Mouse (Mus musculus): Measurements from ENCODE around the gene Usp24. TPM values are rescaled to one million over a fixed set of nuclear protein-coding genes. Genes with fewer than 3 reads are reported as not detected.

Gene Usp24
- total RNA-seq, 2 experiments from 2014 or later: 43.1 to 44.0 TPM

DNA sequence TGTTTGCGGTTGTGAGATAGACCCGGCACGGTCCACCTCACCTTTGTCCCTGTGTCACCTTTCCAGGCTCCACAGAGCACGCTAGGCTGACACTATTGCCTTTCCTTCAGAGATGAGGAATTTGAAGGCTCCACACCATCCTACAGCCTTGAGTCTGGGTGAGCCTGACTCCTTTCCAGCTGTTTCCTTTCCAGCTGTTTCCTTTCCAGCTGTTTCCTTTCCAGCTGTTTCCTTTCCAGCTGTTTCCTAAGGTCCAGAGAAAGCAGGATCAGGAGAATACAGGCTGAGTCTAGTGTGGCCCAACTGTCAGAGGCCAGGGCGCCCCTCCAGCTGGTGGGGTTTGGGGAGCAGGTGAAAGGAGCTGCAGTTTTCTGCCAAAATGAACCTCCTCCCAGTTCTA lies 154.9 kb downstream of the Usp24 start:
- no peak for DNase-seq (ENCODE audit: extremely low spot score in 1 of 2, low spot score in 2 of 2)
- no peak overlapping the region for H3K4me3 ChIP-seq
- no peak for TF ChIP-seq CTCF (IDR thresholded peaks at IDR 0.05)
- no peak overlapping the region for H3K27ac ChIP-seq
- intact Hi-C loops (cut with DNase I): loop anchor here (10.0 kb wide), 1 partner anchor 234 kb away; no protein-coding TSS in a partner anchor

DNA sequence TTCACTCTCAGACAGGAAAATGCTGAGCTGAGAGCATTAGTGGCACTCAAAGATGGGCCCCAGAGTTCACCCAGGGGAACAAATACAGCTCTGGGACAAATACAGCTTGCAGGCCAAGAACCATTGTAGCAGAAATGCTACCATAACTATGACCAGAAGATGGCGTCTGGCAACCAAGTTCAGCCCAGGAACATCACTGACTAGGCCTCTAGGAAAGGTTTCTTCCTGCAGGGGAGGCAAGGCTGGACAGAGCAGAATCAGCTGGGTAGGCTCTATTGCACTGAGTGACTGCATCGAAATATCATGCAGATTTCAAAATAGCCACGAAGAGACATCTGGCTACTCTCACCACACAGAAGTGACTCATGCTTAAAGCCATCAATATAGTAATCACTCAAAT lies 156.3 kb downstream of the Usp24 start:
- Histone ChIP-seq H3K4me3 (no peak overlapping the region), H3K27ac (no peak overlapping the region; the same call in 1 of the 2 replicates)
- peak; percentile 85 for TF ChIP-seq CTCF (IDR thresholded peaks at IDR 0.05)
- peak; percentile 70 to 71 for DNase-seq (ENCODE audit: extremely low spot score in 1 of 2, low spot score in 2 of 2)
- intact Hi-C loops (cut with DNase I): loop anchor here (10.0 kb wide), 1 partner anchor 232 kb away; no protein-coding TSS in a partner anchor

DNA sequence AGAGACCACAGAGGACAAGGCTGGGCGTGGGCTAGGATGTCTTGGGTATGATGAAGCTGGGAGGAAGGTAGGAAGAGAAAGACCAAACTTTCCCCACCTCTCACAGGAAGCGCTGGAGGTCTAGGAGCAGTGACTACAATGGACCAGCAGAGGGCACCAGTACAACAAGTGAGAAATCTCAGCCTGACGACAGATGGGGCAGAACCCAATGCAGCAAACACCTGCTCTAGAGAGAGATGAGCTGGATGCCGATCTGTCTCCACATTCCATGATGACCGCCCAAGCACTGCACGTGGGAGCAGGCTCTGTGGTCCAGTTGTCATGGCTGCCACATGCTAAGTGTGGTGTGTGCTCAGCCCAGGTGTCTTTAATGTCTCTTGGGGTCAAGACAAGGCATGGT lies 158.2 kb downstream of the Usp24 start:
- no peak overlapping the region for H3K4me3 ChIP-seq
- intact Hi-C loops (cut with DNase I): loop anchor here (1.0 to 10.0 kb wide), 2 partner anchors 55 to 231 kb away; no protein-coding TSS in a partner anchor
- peak overlapping the region; percentile 15; the same call in 1 of the 2 replicates for H3K27ac ChIP-seq
- peak; percentile 77 for TF ChIP-seq CTCF (IDR thresholded peaks at IDR 0.05)
- DNase-seq (ENCODE audit: extremely low spot score in 1 of 2, low spot score in 2 of 2): peak; percentile 45 to 58

DNA sequence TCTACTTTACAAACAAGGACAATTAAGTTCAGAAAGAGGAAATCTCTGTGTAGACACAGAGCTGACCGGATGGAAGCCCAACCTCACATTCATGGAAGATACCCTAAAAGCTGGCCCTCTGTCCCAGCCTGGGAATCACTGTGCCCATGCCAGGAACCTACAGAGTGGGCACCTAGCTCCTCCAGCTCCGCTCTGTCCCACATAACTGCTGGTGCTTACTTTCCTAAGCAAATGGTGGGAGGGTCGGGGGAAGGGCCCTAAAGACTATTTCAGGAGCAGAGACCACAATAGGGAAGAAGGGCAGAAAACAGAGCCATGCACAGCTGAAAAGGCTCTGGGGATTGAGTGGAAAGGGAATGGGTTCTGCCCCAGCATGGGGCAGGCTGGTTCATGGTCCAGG lies 164.5 kb downstream of the Usp24 start:
- Histone ChIP-seq H3K4me3 (no peak overlapping the region), H3K27ac (no peak overlapping the region)
- TF ChIP-seq CTCF (IDR thresholded peaks at IDR 0.05): no peak
- intact Hi-C loops (cut with DNase I): no loop called here
- no peak for DNase-seq (ENCODE audit: extremely low spot score in 1 of 2, low spot score in 2 of 2)

DNA sequence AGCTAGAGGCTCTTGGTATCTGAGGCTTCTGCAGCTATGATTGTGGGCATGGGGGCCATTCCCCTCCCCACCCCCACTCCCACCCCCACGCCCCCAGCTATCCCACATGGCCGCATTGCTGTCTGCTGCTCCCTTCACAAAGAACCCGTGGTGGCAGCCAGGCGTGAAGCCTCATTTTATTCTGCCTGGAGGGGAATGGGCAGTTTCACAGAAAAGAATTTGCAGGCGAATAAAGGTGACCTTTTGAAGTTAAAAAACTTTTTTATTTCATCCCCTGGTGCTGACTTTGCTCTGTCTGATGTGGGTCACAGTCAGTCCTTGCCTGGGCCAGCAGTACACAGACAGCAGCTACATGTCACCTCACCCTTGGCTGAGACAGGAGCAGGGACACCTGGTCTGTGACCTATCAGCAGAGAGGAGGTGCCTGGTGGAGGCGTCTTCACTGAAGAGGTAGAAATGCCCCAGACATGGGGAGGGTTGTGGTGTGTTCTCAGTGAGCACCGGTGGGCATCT lies 167.3 kb downstream of the Usp24 start:
- DNase-seq (ENCODE audit: extremely low spot score in 1 of 2, low spot score in 2 of 2): no peak
- Histone ChIP-seq H3K27ac (no peak overlapping the region), H3K4me3 (no peak overlapping the region)
- TF ChIP-seq CTCF (IDR thresholded peaks at IDR 0.05): no peak
- intact Hi-C loops (cut with DNase I): no loop called here

DNA sequence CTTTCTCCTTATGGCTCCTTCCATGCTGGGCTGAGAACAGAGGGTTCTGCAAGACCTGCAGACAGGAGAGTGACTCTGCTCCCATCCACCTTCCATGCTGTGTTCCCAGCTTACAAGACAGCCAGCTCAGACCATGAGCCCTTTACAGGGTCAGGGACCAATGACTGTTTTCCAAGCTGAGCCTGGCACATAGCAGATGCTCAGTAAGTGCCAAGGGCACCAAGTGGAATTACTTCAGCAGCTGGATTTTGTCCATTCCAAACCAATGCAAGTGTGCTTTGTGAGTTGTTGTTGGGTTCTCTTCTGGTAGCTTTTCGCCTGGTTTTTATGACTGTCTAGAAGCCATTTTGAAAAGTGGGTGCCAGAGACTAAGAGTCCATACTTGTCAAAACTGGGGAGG lies 167.8 kb downstream of the Usp24 start:
- DNase-seq (ENCODE audit: extremely low spot score in 1 of 2, low spot score in 2 of 2): no peak
- TF ChIP-seq CTCF (IDR thresholded peaks at IDR 0.05): no peak
- H3K27ac ChIP-seq: no peak overlapping the region
- intact Hi-C loops (cut with DNase I): no loop called here
- H3K4me3 ChIP-seq: no peak overlapping the region

DNA sequence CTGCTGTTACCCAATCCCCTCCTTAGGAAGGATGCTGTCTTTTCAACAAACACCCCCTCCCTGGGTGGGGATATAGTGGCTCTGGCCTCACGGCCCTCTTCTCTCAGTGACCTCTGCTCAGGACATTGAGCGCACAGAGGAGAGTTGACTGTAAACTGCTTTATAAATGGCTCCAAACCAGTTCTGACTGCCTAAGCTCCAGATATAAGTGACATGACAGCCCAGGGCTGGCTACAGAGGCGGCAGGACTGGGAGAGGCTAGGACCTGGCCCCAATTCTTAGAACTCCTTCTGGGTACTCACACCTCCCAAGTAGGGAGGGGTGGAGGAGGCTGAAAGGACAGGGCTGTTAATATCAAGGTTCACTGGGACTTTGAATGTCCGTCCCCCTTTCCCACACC lies 174.6 kb downstream of the Usp24 start:
- H3K27ac ChIP-seq: no peak overlapping the region
- intact Hi-C loops (cut with DNase I): no loop called here
- H3K4me3 ChIP-seq: no peak overlapping the region
- TF ChIP-seq CTCF (IDR thresholded peaks at IDR 0.05): no peak
- no peak for DNase-seq (ENCODE audit: extremely low spot score in 1 of 2, low spot score in 2 of 2)

Other genes with a start within 250 kb of the Usp24 start
- 1 to 10 TPM; 2.7 to 4.8 TPM for gene Pcsk9, start 148.1 kb downstream of the Usp24 start, total RNA-seq (2021)
- gene Bsnd, start 176.1 kb downstream of the Usp24 start, total RNA-seq (2021): not detected
- 10 to 100 TPM; 85.5 to 87.4 TPM for gene Dhcr24, start 244.8 kb downstream of the Usp24 start, total RNA-seq (2021)

Measured in left cerebral cortex, adult 2 months (tissue).